Mouse (Mus musculus) hindbrain, embryonic 15.5 days (tissue): ENCODE measurements at regions not wholly inside any gene's neighbourhood (a gene's known extent, or its start where the extent isn't known, plus 50 kb on each side); places are given as distances from the start of the nearest gene placed in this dataset.

ENCODE experiments used
- ATAC-seq: fragments of 200-750 bp; cut with Nextera tagmentation; 2 replicates; pipeline ENCODE4 v1.8.0; 2017; ENCODE audit warnings: low read depth, moderate number of reproducible peaks, moderate TSS enrichment; ENCODE audit not compliant: low FRiP score
- H3K27ac ChIP-seq: fragments of 300-500 bp; sonication (generic); replicated peaks from 2 replicates; pipeline ENCODE4 v1.5.1; 2015; ENCODE audit warnings: mild to moderate bottlenecking, inconsistent platforms
- H3K27me3 ChIP-seq: fragments of 300-500 bp; sonication (generic); 2 replicates; pipeline ENCODE4 v1.6.1; 2015; ENCODE audit warnings: control low read depth, inconsistent platforms
- H3K36me3 ChIP-seq: fragments of 300-500 bp; sonication (generic); 2 replicates; pipeline ENCODE4 v1.6.1; 2015; ENCODE audit warnings: control low read depth, inconsistent platforms
- H3K4me1 ChIP-seq: fragments of 300-500 bp; sonication (generic); replicated peaks from 2 replicates; pipeline ENCODE4 v1.6.1; 2015; ENCODE audit warnings: control low read depth, inconsistent platforms
- H3K4me2 ChIP-seq: fragments of 300-500 bp; sonication (generic); 2 replicates; pipeline ENCODE4 v1.6.1; 2015; ENCODE audit warnings: moderate library complexity, mild to moderate bottlenecking, inconsistent platforms
- H3K4me3 ChIP-seq: fragments of 300-500 bp; sonication (generic); 2 replicates; pipeline ENCODE4 v1.5.1; 2015; ENCODE audit warnings: mild to moderate bottlenecking, inconsistent platforms
- H3K9ac ChIP-seq: fragments of 300-500 bp; sonication (generic); 2 replicates; pipeline ENCODE4 v1.6.1; 2015; ENCODE audit warnings: inconsistent platforms
- H3K9me3 ChIP-seq: fragments of 300-500 bp; sonication (generic); 2 replicates; pipeline ENCODE4 v1.6.1; 2016; ENCODE audit warnings: control low read depth, inconsistent platforms
- WGBS: fragments of 180-500 bp; shearing (Covaris S2); methylation state at CpG from one replicate; pipeline ENCODE4 v1.1.7; 2015; 5-methylcytosine and 5-hydroxymethylcytosine counted together

GRCm38 (mm10) chr8:92190261-92191025 lies 167.0 kb upstream of the Irx5 start:
- H3K4me1 ChIP-seq = no peaks in the 10 kb centered on the region
- no peak overlapping the region for H3K4me2 ChIP-seq
- 90% methylated on average over 16 of the region's 16 CpGs for WGBS
- no peak for ATAC-seq
- H3K4me3 ChIP-seq = no peak overlapping the region
- H3K36me3 ChIP-seq = no peaks in the 10 kb centered on the region
- no peaks in the 10 kb centered on the region for H3K27me3 ChIP-seq
- no peak overlapping the region for H3K9ac ChIP-seq
- H3K9me3 ChIP-seq = no peaks in the 10 kb centered on the region
- no peak overlapping the region for H3K27ac ChIP-seq

GRCm38 (mm10) chr8:92183331-92183730 lies 174.1 kb upstream of the Irx5 start:
- Histone ChIP-seq H3K4me1 (no peaks in the 10 kb centered on the region), H3K4me3 (no peak overlapping the region), H3K9me3 (no peaks in the 10 kb centered on the region), H3K36me3 (no peaks in the 10 kb centered on the region), H3K27me3 (no peaks in the 10 kb centered on the region), H3K27ac (no peak overlapping the region), H3K4me2 (no peak overlapping the region), H3K9ac (no peak overlapping the region)
- WGBS = 35% methylated on average over 1 of the region's 1 CpGs
- ATAC-seq = no peak

- no peak overlapping the region for H3K9ac ChIP-seq
- no peaks in the 10 kb centered on the region for H3K27me3 ChIP-seq
- no peaks in the 10 kb centered on the region for H3K4me1 ChIP-seq
- no peak overlapping the region for H3K4me2 ChIP-seq
- H3K4me3 ChIP-seq = no peak overlapping the region
- H3K9me3 ChIP-seq = no peaks in the 10 kb centered on the region
- ATAC-seq = no peak
- WGBS = 83% methylated on average over 4 of the region's 4 CpGs
- no peak overlapping the region for H3K27ac ChIP-seq
- H3K36me3 ChIP-seq = no peaks in the 10 kb centered on the region
Observed at GRCm38 (mm10) chr8:92180651-92181050, 176.8 kb upstream of the Irx5 start.

- Histone ChIP-seq H3K4me2 (no peak overlapping the region), H3K36me3 (no peaks in the 10 kb centered on the region), H3K9me3 (no peaks in the 10 kb centered on the region), H3K4me3 (no peak overlapping the region), H3K27ac (no peak overlapping the region), H3K9ac (no peak overlapping the region), H3K4me1 (no peaks in the 10 kb centered on the region), H3K27me3 (no peaks in the 10 kb centered on the region)
- ATAC-seq = no peak
- WGBS = 52% methylated on average over 2 of the region's 2 CpGs
Observed at GRCm38 (mm10) chr8:92179327-92179726, 178.1 kb upstream of the Irx5 start.

- 78% methylated on average over 5 of the region's 5 CpGs for WGBS
- no peaks in the 10 kb centered on the region for H3K27me3 ChIP-seq
- no peak overlapping the region for H3K4me3 ChIP-seq
- no peak overlapping the region for H3K27ac ChIP-seq
- no peaks in the 10 kb centered on the region for H3K9me3 ChIP-seq
- H3K4me1 ChIP-seq = no peaks in the 10 kb centered on the region
- no peaks in the 10 kb centered on the region for H3K36me3 ChIP-seq
- ATAC-seq = no peak
- no peak overlapping the region for H3K9ac ChIP-seq
- no peak overlapping the region for H3K4me2 ChIP-seq
Observed at GRCm38 (mm10) chr8:92176101-92176500, 181.3 kb upstream of the Irx5 start.

GRCm38 (mm10) chr8:92174106-92174505 lies 183.3 kb upstream of the Irx5 start:
- Histone ChIP-seq H3K27me3 (no peaks in the 10 kb centered on the region), H3K4me2 (no peak overlapping the region), H3K27ac (no peak overlapping the region), H3K4me1 (no peaks in the 10 kb centered on the region), H3K9me3 (no peaks in the 10 kb centered on the region), H3K36me3 (no peaks in the 10 kb centered on the region), H3K9ac (no peak overlapping the region), H3K4me3 (no peak overlapping the region)
- ATAC-seq = no peak
- WGBS = 85% methylated on average over 2 of the region's 2 CpGs

- Histone ChIP-seq H3K9ac (no peak overlapping the region), H3K27ac (no peak overlapping the region), H3K4me2 (no peak overlapping the region), H3K4me3 (no peak overlapping the region), H3K9me3 (no peaks in the 10 kb centered on the region), H3K36me3 (no peaks in the 10 kb centered on the region), H3K4me1 (0 out of 2 replicates have a peak, but pooled peaks cover 8% of the 10 kb centered on the region), H3K27me3 (no peaks in the 10 kb centered on the region)
- no peak for ATAC-seq
- 67% methylated on average over 2 of the region's 2 CpGs for WGBS
Observed at GRCm38 (mm10) chr8:92171578-92171977, 185.8 kb upstream of the Irx5 start.

GRCm38 (mm10) chr8:92167340-92167783 lies 190.1 kb upstream of the Irx5 start:
- no peak for ATAC-seq
- H3K27ac ChIP-seq = no peak overlapping the region
- H3K9me3 ChIP-seq = no peaks in the 10 kb centered on the region
- no peak overlapping the region for H3K4me3 ChIP-seq
- no peak overlapping the region for H3K4me2 ChIP-seq
- 0 out of 2 replicates have a peak, but pooled peaks cover 8% of the 10 kb centered on the region for H3K4me1 ChIP-seq
- no peaks in the 10 kb centered on the region for H3K27me3 ChIP-seq
- no peaks in the 10 kb centered on the region for H3K36me3 ChIP-seq
- H3K9ac ChIP-seq = no peak overlapping the region
- 33% methylated on average over 4 of the region's 4 CpGs for WGBS

- WGBS = 87% methylated on average over 6 of the region's 6 CpGs
- H3K4me1 ChIP-seq = peaks cover 13% of the 10 kb centered on the region; the same call in 1 of the 2 replicates
- H3K4me3 ChIP-seq = no peak overlapping the region
- no peak for ATAC-seq
- H3K9ac ChIP-seq = no peak overlapping the region
- no peak overlapping the region for H3K4me2 ChIP-seq
- no peaks in the 10 kb centered on the region for H3K27me3 ChIP-seq
- H3K27ac ChIP-seq = no peak overlapping the region
- no peaks in the 10 kb centered on the region for H3K36me3 ChIP-seq
- no peaks in the 10 kb centered on the region for H3K9me3 ChIP-seq
Observed at GRCm38 (mm10) chr8:92165306-92165705, 192.1 kb upstream of the Irx5 start.

- 93% methylated on average over 4 of the region's 4 CpGs for WGBS
- H3K27me3 ChIP-seq = no peaks in the 10 kb centered on the region
- no peak overlapping the region for H3K4me3 ChIP-seq
- H3K4me1 ChIP-seq = peaks cover 13% of the 10 kb centered on the region; the same call in 1 of the 2 replicates
- no peaks in the 10 kb centered on the region for H3K9me3 ChIP-seq
- no peak overlapping the region for H3K27ac ChIP-seq
- no peak for ATAC-seq
- H3K4me2 ChIP-seq = no peak overlapping the region
- H3K9ac ChIP-seq = no peak overlapping the region
- H3K36me3 ChIP-seq = no peaks in the 10 kb centered on the region
Observed at GRCm38 (mm10) chr8:92164496-92164895, 192.9 kb upstream of the Irx5 start.

GRCm38 (mm10) chr8:92161002-92161401 lies 196.4 kb upstream of the Irx5 start:
- 0 out of 2 replicates have a peak, but pooled peaks cover 3% of the 10 kb centered on the region for H3K27me3 ChIP-seq
- no peak overlapping the region for H3K4me3 ChIP-seq
- no peaks in the 10 kb centered on the region for H3K36me3 ChIP-seq
- H3K4me1 ChIP-seq = peaks cover 9% of the 10 kb centered on the region
- no peak overlapping the region for H3K9ac ChIP-seq
- no peaks in the 10 kb centered on the region for H3K9me3 ChIP-seq
- no peak overlapping the region for H3K4me2 ChIP-seq
- no peak for ATAC-seq
- no peak overlapping the region for H3K27ac ChIP-seq
- 45% methylated on average over 2 of the region's 2 CpGs for WGBS

GRCm38 (mm10) chr8:92158219-92158618 lies 199.2 kb upstream of the Irx5 start:
- Histone ChIP-seq H3K4me3 (no peak overlapping the region), H3K9ac (no peak overlapping the region), H3K4me2 (no peak overlapping the region), H3K36me3 (no peaks in the 10 kb centered on the region), H3K27me3 (0 out of 2 replicates have a peak, but pooled peaks cover 3% of the 10 kb centered on the region), H3K9me3 (no peaks in the 10 kb centered on the region), H3K4me1 (peaks cover 9% of the 10 kb centered on the region), H3K27ac (no peak overlapping the region)
- 46% methylated on average over 10 of the region's 10 CpGs for WGBS
- no peak for ATAC-seq

- H3K36me3 ChIP-seq = no peaks in the 10 kb centered on the region
- H3K9ac ChIP-seq = no peak overlapping the region
- no peak overlapping the region for H3K4me2 ChIP-seq
- H3K27me3 ChIP-seq = 0 out of 2 replicates have a peak, but pooled peaks cover 6% of the 10 kb centered on the region
- H3K4me1 ChIP-seq = no peaks in the 10 kb centered on the region
- H3K4me3 ChIP-seq = no peak overlapping the region
- no peak for ATAC-seq
- WGBS = 72% methylated on average over 5 of the region's 5 CpGs
- no peak overlapping the region for H3K27ac ChIP-seq
- H3K9me3 ChIP-seq = no peaks in the 10 kb centered on the region
Observed at GRCm38 (mm10) chr8:92152478-92152877, 204.9 kb upstream of the Irx5 start.
